8 mouse cellular contexts compared by ENCODE assay signal in the genomic region with DNA sequence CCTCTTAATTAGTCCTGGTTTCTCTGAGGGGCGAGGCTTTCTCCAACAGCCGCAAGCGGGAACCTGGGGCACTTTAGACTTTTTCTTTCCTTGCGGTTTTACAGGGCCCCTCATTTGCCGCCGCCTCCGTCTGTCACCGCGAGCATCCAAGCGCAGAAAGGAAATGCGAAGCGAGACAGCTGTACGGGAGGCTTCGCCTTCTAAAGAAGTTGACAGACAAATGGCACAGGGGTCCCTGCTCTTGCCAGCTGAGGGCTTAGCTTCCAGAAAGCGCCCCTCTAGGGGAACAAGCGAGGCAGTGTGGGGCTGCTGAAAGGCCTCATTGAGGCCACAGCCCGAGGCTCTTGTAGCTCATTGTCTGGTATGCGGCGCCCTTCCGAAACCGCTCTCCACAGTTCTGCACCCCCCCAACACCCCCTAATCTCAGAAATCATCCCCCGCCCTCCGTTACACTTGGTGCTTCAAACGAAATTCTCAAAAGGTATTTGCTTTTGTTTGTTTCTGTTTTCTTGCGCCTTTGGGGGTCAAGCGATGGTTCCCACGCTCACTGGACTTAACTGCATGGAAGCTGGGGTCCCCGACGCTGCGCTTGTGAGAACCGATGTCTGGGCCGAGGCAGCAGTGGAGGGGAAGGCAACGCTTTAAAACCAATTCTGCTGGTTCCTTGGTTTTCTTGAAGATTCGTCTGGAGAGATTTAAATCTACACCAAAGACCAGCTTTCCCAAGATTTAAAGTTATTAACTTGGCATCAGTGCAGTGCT. TPM values are rescaled to one million over a fixed set of nuclear protein-coding genes. Genes with fewer than 3 reads are reported as not detected.
A peak's percentile ranks its signal among the peaks of the same experiment; 100 is the strongest.
DNase-seq lines count a peak whose midpoint lies in the region; ATAC-seq and TF ChIP-seq lines count a peak whose summit lies in the region.

No protein-coding gene starts in this region.

- WGBS in heart, embryonic 13.5 days = 10% methylated on average over 34 of the region's 34 CpGs
- 1% methylated on average over 34 of the region's 34 CpGs for WGBS in forebrain, embryonic 14.5 days
- 7% methylated on average over 34 of the region's 34 CpGs for WGBS in liver, embryonic 11.5 days
- 2% methylated on average over 34 of the region's 34 CpGs for WGBS in neural tube, embryonic 12.5 days

- no peaks in the 10 kb centered on the region for H3K36me3 ChIP-seq in heart, embryonic 13.5 days
- H3K36me3 ChIP-seq in ES-Bruce4 (ENCODE audit: control insufficient read depth, insufficient read depth, low read length, poor library complexity, severe bottlenecking) = no peaks in the 10 kb centered on the region
- no peaks in the 10 kb centered on the region for H3K36me3 ChIP-seq in forebrain, embryonic 14.5 days (ENCODE audit: control insufficient read depth, insufficient read depth, low read length)
- no peaks in the 10 kb centered on the region for H3K36me3 ChIP-seq in liver, embryonic 11.5 days (ENCODE audit: control insufficient read depth, insufficient read depth, low read length)
- H3K36me3 ChIP-seq in neural tube, embryonic 12.5 days = no peaks in the 10 kb centered on the region

- peaks cover 32% of the 10 kb centered on the region for H3K4me1 ChIP-seq in heart, embryonic 13.5 days
- H3K4me1 ChIP-seq in ES-Bruce4 (ENCODE audit: control insufficient read depth, insufficient read depth, low read length) = no peaks in the 10 kb centered on the region
- peaks cover 8% of the 10 kb centered on the region for H3K4me1 ChIP-seq in forebrain, embryonic 14.5 days (ENCODE audit: control insufficient read depth, insufficient read depth, low read length)
- H3K4me1 ChIP-seq in liver, embryonic 11.5 days (replicated peaks; ENCODE audit: control insufficient read depth, insufficient read depth, low read length) = peaks cover 4% of the 10 kb centered on the region; the same call in 1 of the 2 replicates
- peaks cover 19% of the 10 kb centered on the region; the same call in 1 of the 2 replicates for H3K4me1 ChIP-seq in neural tube, embryonic 12.5 days

- H3K9ac ChIP-seq in heart, embryonic 13.5 days = peak overlapping the region; percentile 73
- H3K9ac ChIP-seq in ES-Bruce4 (ENCODE audit: low read depth, poor library complexity, severe bottlenecking) = peak overlapping the region; percentile 9
- peak overlapping the region; percentile 37 for H3K9ac ChIP-seq in forebrain, embryonic 14.5 days (ENCODE audit: low read length)
- H3K9ac ChIP-seq in liver, embryonic 11.5 days (ENCODE audit: low read depth, low read length) = peak overlapping the region; percentile 10; the same call in 1 of the 2 replicates
- peak overlapping the region; percentile 41; the same call in 1 of the 2 replicates for H3K9ac ChIP-seq in neural tube, embryonic 12.5 days

- H3K4me2 ChIP-seq in heart, embryonic 13.5 days = peak overlapping the region; percentile 76
- peak overlapping the region; percentile 50 for H3K4me2 ChIP-seq in forebrain, embryonic 14.5 days (ENCODE audit: low read length)
- peak overlapping the region; percentile 59 for H3K4me2 ChIP-seq in liver, embryonic 11.5 days
- peak overlapping the region; percentile 52 for H3K4me2 ChIP-seq in neural tube, embryonic 12.5 days (replicated peaks)

- no peak for TF ChIP-seq POLR2A in ES-Bruce4 (IDR thresholded peaks at IDR 0.05; ENCODE audit: insufficient read depth, low read length)

- no peak for TF ChIP-seq EP300 in ES-Bruce4 (IDR thresholded peaks at IDR 0.05; ENCODE audit: insufficient read depth, low read depth, low read length)

- no peak for DNase-seq in heart, adult 9 months (ENCODE audit: low spot score in 2 of 2)
- peak; percentile 96 for DNase-seq in forebrain, embryonic 14.5 days (ENCODE audit: low spot score)
- peak; percentile 56 for DNase-seq in liver, embryonic 11.5 days (ENCODE audit: low spot score)
- DNase-seq in adrenal gland, adult (ENCODE audit: inconsistent age in 2 of 2, low spot score in 1 of 2) = no peak

- no peaks in the 10 kb centered on the region for H3K9me3 ChIP-seq in heart, embryonic 13.5 days
- no peaks in the 10 kb centered on the region for H3K9me3 ChIP-seq in ES-Bruce4 (replicated peaks; ENCODE audit: control insufficient read depth, insufficient read depth, low read length, poor library complexity, severe bottlenecking)
- no peaks in the 10 kb centered on the region for H3K9me3 ChIP-seq in forebrain, embryonic 14.5 days (replicated peaks; ENCODE audit: control insufficient read depth, low read length)
- H3K9me3 ChIP-seq in liver, embryonic 11.5 days (ENCODE audit: control insufficient read depth, low read length) = no peaks in the 10 kb centered on the region
- H3K9me3 ChIP-seq in neural tube, embryonic 12.5 days = no peaks in the 10 kb centered on the region

- H3K4me3 ChIP-seq in heart, embryonic 13.5 days = peak overlapping the region; percentile 45
- H3K4me3 ChIP-seq in ES-Bruce4 (ENCODE audit: low read depth, low read length) = 0 out of 2 replicates have a peak overlapping the region, but pooled peaks have one; percentile 5
- H3K4me3 ChIP-seq in forebrain, embryonic 14.5 days (ENCODE audit: low read depth, low read length) = peak overlapping the region; percentile 15
- H3K4me3 ChIP-seq in liver, embryonic 11.5 days (ENCODE audit: low read depth, low read length) = peak overlapping the region; percentile 31
- H3K4me3 ChIP-seq in neural tube, embryonic 12.5 days = 0 out of 2 replicates have a peak overlapping the region, but pooled peaks have one; percentile 7

- no peak for TF ChIP-seq CTCF in ES-Bruce4 (IDR thresholded peaks at IDR 0.05; ENCODE audit: low read depth, low read length)

- ATAC-seq in heart, embryonic 13.5 days (ENCODE audit: extremely low read depth, insufficient number of reproducible peaks, low FRiP score, low TSS enrichment) = no peak; the same call in 1 of the 2 replicates
- ATAC-seq in forebrain, embryonic 14.5 days = peak; percentile 97
- ATAC-seq in liver, embryonic 11.5 days (replicated peaks; ENCODE audit: low FRiP score) = no peak
- peak; percentile 94 for ATAC-seq in neural tube, embryonic 12.5 days (ENCODE audit: low FRiP score, low read depth)
- no peak for ATAC-seq in megakaryocyte-erythroid progenitor cell, adult 5-6 weeks (replicated peaks; ENCODE audit: low FRiP score, low TSS enrichment, poor library complexity, severe bottlenecking)

- H3K27me3 ChIP-seq in heart, embryonic 13.5 days (replicated peaks) = peaks cover 16% of the 10 kb centered on the region
- H3K27me3 ChIP-seq in ES-Bruce4 (ENCODE audit: control insufficient read depth, insufficient read depth, low read length, poor library complexity, severe bottlenecking) = peaks cover 3% of the 10 kb centered on the region; the same call in 1 of the 2 replicates
- no peaks in the 10 kb centered on the region for H3K27me3 ChIP-seq in forebrain, embryonic 14.5 days (replicated peaks; ENCODE audit: control insufficient read depth, insufficient read depth, low read length)
- peaks cover 21% of the 10 kb centered on the region for H3K27me3 ChIP-seq in liver, embryonic 11.5 days (replicated peaks; ENCODE audit: control insufficient read depth, insufficient read depth, low read length)
- H3K27me3 ChIP-seq in neural tube, embryonic 12.5 days (replicated peaks) = no peaks in the 10 kb centered on the region

- H3K27ac ChIP-seq in heart, embryonic 13.5 days (replicated peaks) = peak overlapping the region; percentile 36; the same call in 1 of the 2 replicates
- no peak overlapping the region for H3K27ac ChIP-seq in ES-Bruce4 (ENCODE audit: insufficient read depth, low read length)
- H3K27ac ChIP-seq in forebrain, embryonic 14.5 days (ENCODE audit: low read depth, low read length) = peak overlapping the region; percentile 90
- no peak overlapping the region for H3K27ac ChIP-seq in liver, embryonic 11.5 days (ENCODE audit: low read depth, low read length)
- H3K27ac ChIP-seq in neural tube, embryonic 12.5 days = peak overlapping the region; percentile 81

RNA-seq across cellular contexts. Expression of gene Plekho1, which starts 22.7 kb away (rescaled TPM):
- polyA plus RNA-seq in heart, embryonic 13.5 days (2015; fragmentation: Nextera tagmentation; extraction: Ambion mirVana) = 59.2 and 64.8 TPM in 2 replicates
- polyA plus RNA-seq in ES-Bruce4 (2011; ENCODE audit: insufficient read depth, insufficient read length, low read depth, missing spikeins) = 9.2 and 15.0 TPM in 2 replicates
- 67.4 and 75.6 TPM in 2 replicates for polyA plus RNA-seq in forebrain, embryonic 14.5 days (2014; fragmentation: Nextera tagmentation; extraction: Ambion mirVana)
- 21.6 and 22.9 TPM in 2 replicates for polyA plus RNA-seq in liver, embryonic 11.5 days (2014; fragmentation: Nextera tagmentation; extraction: Ambion mirVana)
- 90.0 and 91.9 TPM in 2 replicates for polyA plus RNA-seq in neural tube, embryonic 12.5 days (2016; fragmentation: Nextera tagmentation; extraction: Ambion mirVana)
- total RNA-seq in megakaryocyte-erythroid progenitor cell, adult 5-6 weeks (2014; fragmentation: Nextera tagmentation) = 0.61 and 5.4 TPM in 2 replicates
- 5.9 and 10.5 TPM in 2 replicates for total RNA-seq in megakaryocyte-erythroid progenitor cell, adult 5-6 weeks (2017)

RNA-seq across cellular contexts. Expression of gene Anp32e, which starts 44.0 kb away (rescaled TPM):
- polyA plus RNA-seq in heart, embryonic 13.5 days (2015; fragmentation: Nextera tagmentation; extraction: Ambion mirVana) = 164 and 182 TPM in 2 replicates
- polyA plus RNA-seq in ES-Bruce4 (2011; ENCODE audit: insufficient read depth, insufficient read length, low read depth, missing spikeins) = 386 and 405 TPM in 2 replicates
- polyA plus RNA-seq in forebrain, embryonic 14.5 days (2014; fragmentation: Nextera tagmentation; extraction: Ambion mirVana) = 49.1 and 50.0 TPM in 2 replicates
- 110 TPM in 2 replicates for polyA plus RNA-seq in liver, embryonic 11.5 days (2014; fragmentation: Nextera tagmentation; extraction: Ambion mirVana)
- polyA plus RNA-seq in neural tube, embryonic 12.5 days (2016; fragmentation: Nextera tagmentation; extraction: Ambion mirVana) = 277 and 278 TPM in 2 replicates
- total RNA-seq in megakaryocyte-erythroid progenitor cell, adult 5-6 weeks (2014; fragmentation: Nextera tagmentation) = 136 and 186 TPM in 2 replicates
- 505 and 626 TPM in 2 replicates for total RNA-seq in megakaryocyte-erythroid progenitor cell, adult 5-6 weeks (2017)

Comparison
In these comparisons a context has a peak if more than half of its experiments do, and no peak if none do; other contexts are left out.
1. ATAC-seq: peak in forebrain, embryonic 14.5 days (single experiment) and neural tube, embryonic 12.5 days (single experiment); none in heart, embryonic 13.5 days (single experiment), liver, embryonic 11.5 days (single experiment) and megakaryocyte-erythroid progenitor cell, adult 5-6 weeks (single experiment).
2. H3K27ac ChIP-seq: peak in heart, embryonic 13.5 days (single experiment), forebrain, embryonic 14.5 days (single experiment) and neural tube, embryonic 12.5 days (single experiment); none in ES-Bruce4 (single experiment) and liver, embryonic 11.5 days (single experiment).
3. H3K9ac ChIP-seq: peak in every context shown above with its lines; median percentile 73 in heart, embryonic 13.5 days; 41 in neural tube, embryonic 12.5 days; 37 in forebrain, embryonic 14.5 days; 10 in liver, embryonic 11.5 days; 9 in ES-Bruce4.
4. DNase-seq: peak in forebrain, embryonic 14.5 days (single experiment) and liver, embryonic 11.5 days (single experiment); none in heart, adult 9 months (0 of 2) and adrenal gland, adult (0 of 2).
5. Peak in every context shown above with its lines, with median percentiles within 50 percentile points of each other: H3K4me2 ChIP-seq and H3K4me3 ChIP-seq.